Mouse (Mus musculus) liver, embryonic 14.5 days (tissue): ENCODE results near the gene Tm9sf3.

Experiments used
- CTCF ChIP-seq: IDR thresholded peaks from 2 replicates; pipeline ENCODE4 v1.5.1; 2016; ENCODE audit warnings: antibody characterized with exemption, low read depth, control low read depth
- EP300 ChIP-seq: IDR thresholded peaks from 2 replicates; pipeline ENCODE4 v1.6.1; 2016; ENCODE audit warnings: antibody characterized with exemption, low read depth

- TF ChIP-seq CTCF: peak; percentile 32; the same call in 1 of the 2 replicates
- TF ChIP-seq EP300: no peak
These were observed 59.4 kb downstream of the Tm9sf3 start for GRCm38 (mm10) chr19:41204159-41205081.
